Mouse (Mus musculus): ENCODE measurements around the gene Asb2. TPM values are rescaled to one million over a fixed set of nuclear protein-coding genes. Genes with fewer than 3 reads are reported as not detected.

Gene Asb2
- polyA plus RNA-seq, 1 experiment from 2014 or later = 6.7 TPM

DNA sequence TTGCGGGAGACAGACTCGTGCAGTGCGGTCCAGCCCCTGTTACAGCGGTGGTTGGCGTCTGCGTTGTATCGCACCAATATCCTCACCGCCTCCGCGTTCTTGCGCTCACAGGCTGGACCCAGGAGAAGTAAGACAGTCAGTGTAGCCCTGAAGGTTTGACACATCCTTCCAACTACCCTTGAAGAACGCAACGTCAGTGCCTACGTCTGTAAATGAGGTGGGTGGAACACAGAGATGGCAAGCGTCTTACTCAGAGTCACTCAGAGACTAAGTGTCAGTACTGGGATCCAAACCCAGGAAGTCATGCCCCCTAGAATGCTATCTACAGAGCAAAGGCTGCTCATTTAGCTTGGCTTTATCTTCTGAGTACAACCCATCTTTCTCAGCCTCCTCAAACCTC, 22.4 kb downstream of the Asb2 start:
- WGBS = 95% methylated on average over 15 of the region's 15 CpGs
- no peak overlapping the region for H3K27ac ChIP-seq

DNA sequence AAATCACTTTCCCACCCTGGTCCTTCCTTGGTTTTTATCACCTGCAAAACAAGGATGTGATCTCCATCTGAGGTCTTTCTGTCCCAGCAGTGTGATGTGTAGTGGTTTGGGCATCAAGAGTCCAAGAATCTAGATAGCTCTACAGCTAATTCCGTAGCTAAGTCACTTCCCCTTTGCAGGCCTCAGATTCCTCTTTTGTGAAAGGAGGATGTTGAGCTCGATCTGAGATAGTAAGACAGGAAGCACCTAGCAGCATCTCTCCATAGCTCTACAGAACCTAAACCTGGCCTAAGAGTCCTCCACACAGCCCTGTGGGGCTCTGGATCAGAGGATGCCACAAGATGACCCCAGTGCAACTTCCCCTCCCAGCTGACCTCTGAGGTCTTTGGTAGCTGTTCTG, 22.9 kb downstream of the Asb2 start:
- Histone ChIP-seq H3K4me2 (replicated peaks) (no peak overlapping the region), H3K9me3 (no peaks in the 10 kb centered on the region), H3K4me3 (no peak overlapping the region), H3K9ac (no peak overlapping the region), H3K36me3 (no peaks in the 10 kb centered on the region), H3K4me1 (peaks cover 9% of the 10 kb centered on the region), H3K27me3 (no peaks in the 10 kb centered on the region), H3K27ac (no peak overlapping the region)
- 85% methylated on average over 2 of the region's 2 CpGs for WGBS
- ATAC-seq (ENCODE audit: low FRiP score, low read depth) = no peak

More for the DNA sequence above, 22.4 kb downstream of the Asb2 start:
- no peaks in the 10 kb centered on the region for H3K9me3 ChIP-seq
- H3K36me3 ChIP-seq = no peaks in the 10 kb centered on the region
- H3K27me3 ChIP-seq = no peaks in the 10 kb centered on the region
- no peak overlapping the region for H3K4me2 ChIP-seq (replicated peaks)
- H3K4me1 ChIP-seq = peaks cover 7% of the 10 kb centered on the region
- H3K9ac ChIP-seq = no peak overlapping the region
- no peak overlapping the region for H3K4me3 ChIP-seq
- ATAC-seq (ENCODE audit: low FRiP score, low read depth) = no peak

DNA sequence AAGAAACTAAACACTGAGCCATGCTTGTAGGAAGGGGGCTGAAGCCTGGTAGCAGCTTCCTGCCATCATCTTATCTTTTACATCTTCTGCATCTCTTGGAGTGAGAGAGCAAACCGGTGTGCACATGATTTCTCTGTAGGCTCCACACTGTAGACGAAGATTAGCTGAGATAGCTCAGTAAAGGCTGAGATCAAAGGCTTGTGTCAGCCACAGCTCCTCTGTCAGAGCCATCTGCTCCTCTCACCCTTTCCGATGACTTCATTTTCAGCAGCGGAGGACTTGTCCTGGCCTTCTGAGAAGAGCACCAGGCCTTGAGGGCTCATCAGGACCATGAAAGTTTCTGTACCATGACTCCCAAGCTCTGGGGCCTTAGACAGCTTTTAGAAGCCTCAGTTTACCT, 24.3 kb downstream of the Asb2 start:
- H3K4me2 ChIP-seq (replicated peaks) = no peak overlapping the region
- no peaks in the 10 kb centered on the region for H3K9me3 ChIP-seq
- H3K4me3 ChIP-seq = no peak overlapping the region
- no peaks in the 10 kb centered on the region for H3K36me3 ChIP-seq
- no peak overlapping the region for H3K9ac ChIP-seq
- peaks cover 9% of the 10 kb centered on the region for H3K4me1 ChIP-seq
- H3K27ac ChIP-seq = no peak overlapping the region
- no peak for ATAC-seq (ENCODE audit: low FRiP score, low read depth)
- 29% methylated on average over 4 of the region's 4 CpGs for WGBS
- no peaks in the 10 kb centered on the region for H3K27me3 ChIP-seq

DNA sequence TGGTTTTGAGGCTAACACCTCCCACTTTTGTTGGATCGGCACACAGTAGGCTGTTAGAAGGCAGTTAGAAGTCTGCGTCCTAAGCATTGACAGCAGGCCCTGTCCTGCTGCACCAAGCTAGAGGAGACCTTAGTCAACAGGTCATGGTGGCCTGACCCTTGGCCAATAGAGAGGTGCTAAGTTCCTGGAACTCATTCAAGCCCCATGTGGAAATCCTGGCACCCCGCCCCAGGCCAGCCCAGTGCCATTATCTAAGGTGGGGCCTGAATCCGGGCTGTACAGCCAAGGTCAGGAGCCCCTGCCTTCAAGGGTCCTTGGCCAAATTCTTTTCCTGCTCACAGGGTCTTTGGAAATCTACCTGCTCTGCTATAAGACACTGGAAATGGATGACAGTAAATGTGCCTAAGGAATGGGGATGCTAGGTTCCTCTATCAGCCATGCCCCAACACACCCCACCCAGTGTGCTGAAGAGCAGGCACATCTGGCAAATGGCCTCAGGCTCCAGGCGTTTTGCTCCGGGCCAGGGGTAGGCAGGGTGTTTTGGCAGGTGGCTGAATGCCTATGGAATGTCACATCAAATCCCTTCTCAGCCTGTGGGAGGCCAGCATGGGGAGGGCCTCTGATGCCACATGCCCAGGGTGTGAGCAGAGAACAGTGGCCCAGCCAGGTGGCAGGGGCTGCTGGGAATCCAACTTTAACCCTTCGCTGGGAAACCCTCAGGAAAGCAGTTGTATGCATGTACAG, 27.2 kb downstream of the Asb2 start:
- Histone ChIP-seq H3K36me3 (no peaks in the 10 kb centered on the region), H3K27ac (no peak overlapping the region), H3K4me2 (replicated peaks) (no peak overlapping the region), H3K27me3 (peaks cover 18% of the 10 kb centered on the region), H3K4me1 (peaks cover 14% of the 10 kb centered on the region), H3K4me3 (no peak overlapping the region), H3K9me3 (no peaks in the 10 kb centered on the region), H3K9ac (no peak overlapping the region)
- WGBS = 56% methylated on average over 7 of the region's 7 CpGs
- ATAC-seq (ENCODE audit: low FRiP score, low read depth) = peak; percentile 49; the same call in 1 of the 2 replicates

DNA sequence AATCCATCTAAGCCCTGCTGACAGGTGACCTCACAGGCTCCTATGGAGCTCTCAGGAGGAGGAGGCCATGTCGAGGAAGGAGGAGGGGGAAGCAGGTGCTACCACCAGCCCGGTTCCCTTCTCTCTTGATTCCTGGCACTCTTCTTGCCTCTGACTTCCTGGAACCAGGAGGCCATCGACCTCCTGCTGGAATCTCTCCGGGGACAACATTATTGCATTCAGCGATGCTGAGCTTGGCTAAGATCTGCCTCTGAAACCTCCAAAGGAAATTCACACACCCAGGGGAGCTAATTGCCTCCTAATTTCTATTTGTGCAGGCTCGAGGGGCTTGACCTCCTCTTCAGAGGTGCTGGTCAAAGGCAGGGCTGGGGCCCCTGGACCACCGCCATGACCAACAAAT, 28.7 kb downstream of the Asb2 start:
- WGBS = 27% methylated on average over 7 of the region's 7 CpGs

DNA sequence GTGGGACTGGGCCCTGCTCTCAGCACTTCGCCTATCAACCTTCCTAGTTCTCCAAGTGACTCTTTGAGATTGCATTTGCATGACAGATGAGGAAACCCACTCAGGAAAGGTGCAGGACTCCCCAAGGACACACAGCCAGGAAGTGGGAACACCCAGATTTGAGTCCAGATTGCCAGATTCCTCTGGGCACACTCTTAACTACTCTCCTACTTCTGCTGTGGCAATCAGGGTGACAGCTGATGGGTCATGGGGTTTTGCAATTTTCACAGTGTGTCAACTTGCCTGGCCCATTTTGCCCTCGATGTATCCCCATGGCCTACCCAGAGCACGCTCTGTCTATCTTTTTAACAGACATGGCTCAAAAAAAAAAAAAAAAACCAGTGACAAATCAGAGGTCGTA, 29.2 kb downstream of the Asb2 start:
- Histone ChIP-seq H3K27me3 (peaks cover 24% of the 10 kb centered on the region), H3K27ac (no peak overlapping the region), H3K9me3 (no peaks in the 10 kb centered on the region), H3K4me3 (no peak overlapping the region), H3K36me3 (no peaks in the 10 kb centered on the region), H3K9ac (no peak overlapping the region), H3K4me1 (peaks cover 14% of the 10 kb centered on the region), H3K4me2 (replicated peaks) (no peak overlapping the region)
- no peak for ATAC-seq (ENCODE audit: low FRiP score, low read depth)
- 72% methylated on average over 4 of the region's 4 CpGs for WGBS

More for the DNA sequence above, 28.7 kb downstream of the Asb2 start:
- no peak for ATAC-seq (ENCODE audit: low FRiP score, low read depth)
- Histone ChIP-seq H3K4me1 (peaks cover 14% of the 10 kb centered on the region), H3K27ac (no peak overlapping the region), H3K27me3 (peaks cover 24% of the 10 kb centered on the region), H3K9me3 (no peaks in the 10 kb centered on the region), H3K9ac (no peak overlapping the region), H3K36me3 (no peaks in the 10 kb centered on the region), H3K4me3 (no peak overlapping the region), H3K4me2 (replicated peaks) (no peak overlapping the region)

DNA sequence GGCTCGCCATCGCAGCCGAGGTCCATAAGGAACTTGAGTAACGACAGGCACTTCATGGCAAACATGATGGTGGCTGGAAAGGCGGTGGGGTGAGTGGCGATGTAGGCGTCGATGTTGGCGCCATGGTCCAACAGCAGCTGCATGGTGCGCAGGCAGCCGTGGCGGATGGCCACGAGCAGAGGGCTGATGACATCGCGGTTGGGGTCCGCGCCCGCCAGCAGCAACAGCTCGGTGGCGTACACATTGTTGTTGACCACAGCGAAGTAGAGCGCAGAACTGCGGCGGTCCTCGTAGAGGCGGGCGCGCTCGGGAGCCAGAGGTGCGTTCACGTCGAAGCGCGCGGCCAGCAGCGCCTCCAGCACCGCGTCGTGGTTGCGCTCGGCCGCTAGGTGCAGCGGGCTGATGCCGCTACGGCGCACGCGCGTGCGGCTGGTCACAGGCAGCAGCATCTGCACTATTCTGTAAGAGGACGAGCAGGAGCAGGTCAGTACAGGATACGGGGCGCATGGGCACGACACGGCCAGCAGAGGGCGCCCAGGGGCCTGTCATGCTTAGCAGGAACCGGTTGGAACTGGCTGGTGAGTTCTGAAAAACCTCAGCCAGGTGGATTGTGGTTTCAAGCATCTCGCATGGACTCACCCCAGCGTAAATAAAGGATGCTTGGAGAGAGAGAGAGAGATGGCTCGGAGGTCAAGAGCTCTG, 30.5 kb downstream of the Asb2 start:
- Histone ChIP-seq H3K9ac (peak overlapping the region; percentile 54), H3K9me3 (no peaks in the 10 kb centered on the region), H3K36me3 (no peaks in the 10 kb centered on the region), H3K27ac (no peak overlapping the region), H3K4me2 (replicated peaks) (peak overlapping the region; percentile 68), H3K4me3 (peak overlapping the region; percentile 41), H3K27me3 (peaks cover 24% of the 10 kb centered on the region), H3K4me1 (peaks cover 14% of the 10 kb centered on the region)
- peak; percentile 91 for ATAC-seq (ENCODE audit: low FRiP score, low read depth)
- WGBS = 7% methylated on average over 60 of the region's 60 CpGs

DNA sequence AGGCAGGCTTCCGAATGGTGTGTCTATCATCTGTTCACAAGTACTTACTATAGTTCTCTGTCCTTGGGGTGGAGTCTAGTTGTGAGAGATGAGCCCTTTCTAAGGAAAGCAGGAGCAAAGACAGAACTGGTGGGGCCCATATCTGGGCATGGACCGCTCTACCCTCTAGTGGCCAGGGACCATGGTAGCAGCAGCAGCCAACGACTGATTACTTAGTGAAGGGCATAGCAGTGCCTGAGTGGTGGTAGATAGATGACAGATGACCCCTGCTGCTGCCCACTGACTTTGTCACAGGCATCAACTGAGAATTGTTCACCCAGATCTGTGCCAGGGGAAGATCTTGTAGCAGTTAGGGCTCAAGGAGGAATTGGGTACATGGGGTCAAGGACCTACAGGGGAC, 33.0 kb downstream of the Asb2 start:
- no peak overlapping the region for H3K4me3 ChIP-seq
- no peak for ATAC-seq (ENCODE audit: low FRiP score, low read depth)
- H3K27ac ChIP-seq = no peak overlapping the region
- no peak overlapping the region for H3K4me2 ChIP-seq (replicated peaks)
- peaks cover 26% of the 10 kb centered on the region for H3K27me3 ChIP-seq
- peaks cover 10% of the 10 kb centered on the region for H3K4me1 ChIP-seq
- H3K9me3 ChIP-seq = no peaks in the 10 kb centered on the region
- H3K36me3 ChIP-seq = no peaks in the 10 kb centered on the region
- 20% methylated on average over 3 of the region's 3 CpGs for WGBS
- H3K9ac ChIP-seq = no peak overlapping the region

DNA sequence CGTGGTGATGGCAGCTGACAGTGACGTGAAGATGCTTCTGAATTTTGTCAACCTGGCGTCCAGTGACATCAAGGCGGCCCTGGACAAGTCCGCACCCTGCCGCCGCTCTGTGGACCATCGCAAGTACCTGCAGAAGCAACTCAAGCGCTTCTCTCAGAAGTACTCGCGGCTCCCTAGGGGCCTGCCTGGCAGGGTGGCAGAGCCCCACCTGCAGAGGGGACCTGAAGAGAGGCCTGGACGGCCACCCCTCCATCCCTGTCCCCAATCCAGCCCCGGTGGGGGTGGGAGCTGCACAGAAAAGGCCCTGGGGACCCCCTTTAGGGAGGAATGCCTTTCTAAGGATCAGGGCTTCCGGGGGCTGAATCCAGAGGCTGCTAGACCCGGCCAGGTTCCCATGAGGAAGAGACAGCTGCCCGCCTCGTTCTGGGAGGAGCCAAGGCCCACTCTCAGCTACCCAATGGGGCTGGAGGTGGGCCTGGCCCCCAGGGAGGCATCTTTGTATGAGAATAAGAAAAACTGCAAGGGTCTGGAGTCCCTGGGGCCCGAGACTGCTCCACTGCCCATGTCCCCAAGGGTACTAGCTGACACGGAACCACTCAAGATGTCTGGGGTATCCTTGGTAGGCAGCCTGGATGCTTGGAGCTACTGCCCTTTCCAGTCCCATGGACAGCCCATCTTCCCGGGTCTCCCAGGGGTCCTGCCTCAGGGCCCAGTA, 39.8 kb downstream of the Asb2 start:
- Histone ChIP-seq H3K4me2 (replicated peaks) (no peak overlapping the region), H3K9me3 (no peaks in the 10 kb centered on the region), H3K4me3 (no peak overlapping the region), H3K9ac (no peak overlapping the region), H3K4me1 (peaks cover 14% of the 10 kb centered on the region), H3K27me3 (peaks cover 50% of the 10 kb centered on the region), H3K27ac (no peak overlapping the region), H3K36me3 (no peaks in the 10 kb centered on the region)
- WGBS = 45% methylated on average over 20 of the region's 20 CpGs
- no peak for ATAC-seq (ENCODE audit: low FRiP score, low read depth)

DNA sequence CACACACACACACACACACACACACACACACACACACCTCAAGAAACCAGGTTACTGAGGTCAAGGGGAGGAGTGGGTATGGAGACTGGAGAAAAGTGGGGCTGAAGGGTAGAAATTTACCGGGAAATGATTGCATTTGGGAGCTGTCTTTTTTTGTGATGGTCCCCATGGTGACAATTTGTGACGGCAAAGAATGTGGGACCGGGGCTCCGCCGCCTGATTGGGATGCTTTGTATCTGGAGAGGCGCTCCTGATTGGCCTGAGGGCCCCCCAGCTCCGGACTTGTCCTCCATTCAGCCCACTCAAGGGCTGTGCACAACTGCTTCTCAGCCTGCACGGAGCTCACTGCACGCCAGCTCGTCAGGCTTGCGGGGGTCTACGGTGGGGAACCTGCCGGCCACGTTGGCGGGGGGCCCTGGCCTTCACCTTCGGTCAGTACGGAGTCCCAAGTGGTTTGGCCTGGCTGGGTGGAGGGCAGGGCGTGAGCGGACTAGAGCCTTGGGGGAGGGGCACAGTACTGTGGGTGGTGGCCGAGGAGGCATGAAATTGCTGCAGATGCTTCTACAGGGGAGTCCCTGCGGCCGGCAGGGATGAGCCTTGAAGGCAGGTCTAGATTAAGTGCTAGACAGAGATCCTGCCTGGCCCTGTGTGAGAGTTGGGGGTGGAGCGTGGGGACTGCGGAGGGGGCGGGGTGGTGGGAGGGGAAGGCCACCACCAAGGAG, 41.0 kb downstream of the Asb2 start:
- H3K27ac ChIP-seq = no peak overlapping the region
- H3K4me1 ChIP-seq = peaks cover 14% of the 10 kb centered on the region
- ATAC-seq (ENCODE audit: low FRiP score, low read depth) = 0 out of 2 replicates have a peak, but pooled peaks have one; percentile 29
- 6% methylated on average over 25 of the region's 25 CpGs for WGBS
- H3K9me3 ChIP-seq = no peaks in the 10 kb centered on the region
- peak overlapping the region; percentile 29 for H3K4me3 ChIP-seq
- peaks cover 50% of the 10 kb centered on the region for H3K27me3 ChIP-seq
- peak overlapping the region; percentile 59 for H3K4me2 ChIP-seq (replicated peaks)
- H3K36me3 ChIP-seq = no peaks in the 10 kb centered on the region
- peak overlapping the region; percentile 53 for H3K9ac ChIP-seq

DNA sequence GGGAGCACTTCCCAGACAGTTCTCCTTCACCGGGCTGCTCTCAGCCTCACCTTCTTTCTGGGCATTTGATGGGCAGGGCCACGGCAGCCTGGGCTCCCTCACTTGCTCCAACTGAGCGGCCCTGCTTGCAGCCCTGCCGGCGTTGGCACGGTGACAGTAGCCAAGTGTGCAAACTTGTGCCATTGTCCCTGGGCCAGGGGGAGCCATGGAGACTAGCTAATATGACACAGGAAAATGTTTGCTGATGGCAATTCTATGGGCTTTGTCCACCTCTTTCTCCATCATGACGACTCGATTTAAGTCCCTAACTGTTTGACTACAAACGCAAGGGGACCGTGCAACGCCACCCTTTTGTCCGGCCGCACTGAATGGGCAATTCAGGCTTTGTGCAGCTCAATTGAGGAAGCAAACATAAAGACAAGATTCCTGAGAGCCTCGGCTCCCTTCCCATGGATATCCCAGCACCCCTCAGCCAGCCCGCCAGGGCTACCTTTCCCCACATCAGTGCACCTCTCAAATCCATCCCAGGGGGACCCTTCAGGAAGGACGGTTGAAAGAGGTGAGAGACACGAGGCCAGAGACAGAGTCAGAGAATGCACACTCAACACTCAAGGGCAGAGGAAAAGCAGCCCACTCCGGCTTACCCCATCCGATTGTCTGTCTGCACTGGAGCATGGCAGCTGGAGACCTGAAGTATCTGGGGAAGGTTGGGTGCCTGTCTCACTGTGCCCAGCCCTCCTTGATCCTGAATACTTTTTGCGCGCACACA, 41.7 kb downstream of the Asb2 start:
- ATAC-seq (ENCODE audit: low FRiP score, low read depth) = no peak
- peaks cover 50% of the 10 kb centered on the region for H3K27me3 ChIP-seq
- no peaks in the 10 kb centered on the region for H3K9me3 ChIP-seq
- H3K36me3 ChIP-seq = no peaks in the 10 kb centered on the region
- H3K9ac ChIP-seq = no peak overlapping the region
- no peak overlapping the region for H3K27ac ChIP-seq
- H3K4me1 ChIP-seq = peaks cover 14% of the 10 kb centered on the region
- no peak overlapping the region for H3K4me2 ChIP-seq (replicated peaks)
- H3K4me3 ChIP-seq = no peak overlapping the region
- 76% methylated on average over 21 of the region's 21 CpGs for WGBS

Measured in limb, embryonic 13.5 days (tissue).